Mouse (Mus musculus): ENCODE measurements at regions not wholly inside any gene's neighbourhood (a gene's known extent, or its start where the extent isn't known, plus 50 kb on each side); places are given as distances from the start of the nearest gene placed in this dataset.

GRCm38 (mm10) chr7:136283770-136284169, 567.6 kb upstream of the Mki67 start:
- H3K27ac ChIP-seq, result no peak overlapping the region
- H3K9me3 ChIP-seq (replicated peaks), result no peaks in the 10 kb centered on the region
- no peaks in the 10 kb centered on the region for H3K36me3 ChIP-seq
- peaks cover 4% of the 10 kb centered on the region; the same call in 1 of the 2 replicates for H3K27me3 ChIP-seq
- H3K9ac ChIP-seq, result no peak overlapping the region
- no peak overlapping the region for H3K4me3 ChIP-seq
- ATAC-seq (replicated peaks; ENCODE audit: insufficient number of reproducible peaks, insufficient read depth, low FRiP score, low read depth), result no peak
- no peak overlapping the region for H3K4me2 ChIP-seq
- no peaks in the 10 kb centered on the region for H3K4me1 ChIP-seq (replicated peaks)
- 84% methylated on average over 6 of the region's 6 CpGs for WGBS

GRCm38 (mm10) chr7:136285606-136286005, 569.4 kb upstream of the Mki67 start:
- Histone ChIP-seq H3K36me3 (no peaks in the 10 kb centered on the region), H3K9me3 (replicated peaks) (no peaks in the 10 kb centered on the region), H3K4me1 (replicated peaks) (no peaks in the 10 kb centered on the region), H3K27ac (no peak overlapping the region), H3K4me2 (no peak overlapping the region), H3K27me3 (no peaks in the 10 kb centered on the region), H3K9ac (no peak overlapping the region), H3K4me3 (no peak overlapping the region)
- WGBS, result 96% methylated on average over 1 of the region's 1 CpGs
- ATAC-seq (replicated peaks; ENCODE audit: insufficient number of reproducible peaks, insufficient read depth, low FRiP score, low read depth), result no peak

GRCm38 (mm10) chr7:136293536-136294145, 577.5 kb upstream of the Mki67 start:
- no peak for ATAC-seq (replicated peaks; ENCODE audit: insufficient number of reproducible peaks, insufficient read depth, low FRiP score, low read depth)
- no peak overlapping the region for H3K4me2 ChIP-seq
- WGBS, result 48% methylated on average over 6 of the region's 6 CpGs
- H3K27me3 ChIP-seq, result no peaks in the 10 kb centered on the region
- H3K27ac ChIP-seq, result no peak overlapping the region
- no peaks in the 10 kb centered on the region for H3K36me3 ChIP-seq
- no peak overlapping the region for H3K9ac ChIP-seq
- no peaks in the 10 kb centered on the region for H3K9me3 ChIP-seq (replicated peaks)
- 0 out of 2 replicates have a peak, but pooled peaks cover 3% of the 10 kb centered on the region for H3K4me1 ChIP-seq (replicated peaks)
- no peak overlapping the region for H3K4me3 ChIP-seq

- Histone ChIP-seq H3K27me3 (no peaks in the 10 kb centered on the region), H3K9me3 (replicated peaks) (no peaks in the 10 kb centered on the region), H3K4me1 (replicated peaks) (0 out of 2 replicates have a peak, but pooled peaks cover 3% of the 10 kb centered on the region), H3K36me3 (no peaks in the 10 kb centered on the region), H3K4me3 (no peak overlapping the region), H3K27ac (no peak overlapping the region), H3K9ac (no peak overlapping the region), H3K4me2 (no peak overlapping the region)
- 43% methylated on average over 4 of the region's 4 CpGs for WGBS
- no peak for ATAC-seq (replicated peaks; ENCODE audit: insufficient number of reproducible peaks, insufficient read depth, low FRiP score, low read depth)
These were observed 578.3 kb upstream of the Mki67 start for GRCm38 (mm10) chr7:136294445-136294844.

GRCm38 (mm10) chr7:136297901-136298513, 581.8 kb upstream of the Mki67 start:
- 62% methylated on average over 2 of the region's 2 CpGs for WGBS
- H3K9ac ChIP-seq, result no peak overlapping the region
- no peaks in the 10 kb centered on the region for H3K36me3 ChIP-seq
- no peak for ATAC-seq (replicated peaks; ENCODE audit: insufficient number of reproducible peaks, insufficient read depth, low FRiP score, low read depth)
- no peak overlapping the region for H3K4me3 ChIP-seq
- no peaks in the 10 kb centered on the region for H3K9me3 ChIP-seq (replicated peaks)
- no peak overlapping the region for H3K27ac ChIP-seq
- H3K4me1 ChIP-seq (replicated peaks), result 0 out of 2 replicates have a peak, but pooled peaks cover 3% of the 10 kb centered on the region
- no peak overlapping the region for H3K4me2 ChIP-seq
- H3K27me3 ChIP-seq, result no peaks in the 10 kb centered on the region

- WGBS, result 64% methylated on average over 4 of the region's 4 CpGs
- ATAC-seq (replicated peaks; ENCODE audit: insufficient number of reproducible peaks, insufficient read depth, low FRiP score, low read depth), result no peak
- H3K36me3 ChIP-seq, result no peaks in the 10 kb centered on the region
- H3K9ac ChIP-seq, result no peak overlapping the region
- H3K4me1 ChIP-seq (replicated peaks), result no peaks in the 10 kb centered on the region
- no peaks in the 10 kb centered on the region for H3K27me3 ChIP-seq
- H3K9me3 ChIP-seq (replicated peaks), result no peaks in the 10 kb centered on the region
- no peak overlapping the region for H3K27ac ChIP-seq
- H3K4me2 ChIP-seq, result no peak overlapping the region
- H3K4me3 ChIP-seq, result no peak overlapping the region
These were observed 588.3 kb upstream of the Mgmt start for GRCm38 (mm10) chr7:136306137-136306536.

- Histone ChIP-seq H3K27ac (no peak overlapping the region), H3K27me3 (no peaks in the 10 kb centered on the region), H3K4me1 (replicated peaks) (no peaks in the 10 kb centered on the region), H3K36me3 (no peaks in the 10 kb centered on the region), H3K9me3 (replicated peaks) (no peaks in the 10 kb centered on the region), H3K4me3 (no peak overlapping the region), H3K4me2 (no peak overlapping the region), H3K9ac (no peak overlapping the region)
- ATAC-seq (replicated peaks; ENCODE audit: insufficient number of reproducible peaks, insufficient read depth, low FRiP score, low read depth), result no peak
These were observed 585.6 kb upstream of the Mgmt start for GRCm38 (mm10) chr7:136308765-136309164.

- no peak overlapping the region for H3K27ac ChIP-seq
- no peaks in the 10 kb centered on the region for H3K4me1 ChIP-seq (replicated peaks)
- no peak overlapping the region for H3K4me3 ChIP-seq
- no peaks in the 10 kb centered on the region for H3K36me3 ChIP-seq
- no peak for ATAC-seq (replicated peaks; ENCODE audit: insufficient number of reproducible peaks, insufficient read depth, low FRiP score, low read depth)
- H3K9ac ChIP-seq, result no peak overlapping the region
- WGBS, result 56% methylated on average over 4 of the region's 4 CpGs
- no peaks in the 10 kb centered on the region for H3K27me3 ChIP-seq
- no peaks in the 10 kb centered on the region for H3K9me3 ChIP-seq (replicated peaks)
- no peak overlapping the region for H3K4me2 ChIP-seq
These were observed 567.1 kb upstream of the Mgmt start for GRCm38 (mm10) chr7:136327281-136327680.

GRCm38 (mm10) chr7:136330431-136330830, 564.0 kb upstream of the Mgmt start:
- no peak for ATAC-seq (replicated peaks; ENCODE audit: insufficient number of reproducible peaks, insufficient read depth, low FRiP score, low read depth)
- no peaks in the 10 kb centered on the region for H3K36me3 ChIP-seq
- H3K4me3 ChIP-seq, result no peak overlapping the region
- no peaks in the 10 kb centered on the region for H3K27me3 ChIP-seq
- H3K4me1 ChIP-seq (replicated peaks), result no peaks in the 10 kb centered on the region
- H3K9ac ChIP-seq, result no peak overlapping the region
- no peak overlapping the region for H3K27ac ChIP-seq
- 94% methylated on average over 1 of the region's 1 CpGs for WGBS
- H3K9me3 ChIP-seq (replicated peaks), result no peaks in the 10 kb centered on the region
- H3K4me2 ChIP-seq, result no peak overlapping the region

- no peak for ATAC-seq (replicated peaks; ENCODE audit: insufficient number of reproducible peaks, insufficient read depth, low FRiP score, low read depth)
- no peak overlapping the region for H3K27ac ChIP-seq
- H3K9ac ChIP-seq, result no peak overlapping the region
- 62% methylated on average over 4 of the region's 4 CpGs for WGBS
- H3K36me3 ChIP-seq, result no peaks in the 10 kb centered on the region
- H3K4me2 ChIP-seq, result no peak overlapping the region
- H3K27me3 ChIP-seq, result no peaks in the 10 kb centered on the region
- H3K9me3 ChIP-seq (replicated peaks), result no peaks in the 10 kb centered on the region
- no peaks in the 10 kb centered on the region for H3K4me1 ChIP-seq (replicated peaks)
- H3K4me3 ChIP-seq, result no peak overlapping the region
These were observed 561.6 kb upstream of the Mgmt start for GRCm38 (mm10) chr7:136332805-136333204.

GRCm38 (mm10) chr7:136341599-136342210, 552.7 kb upstream of the Mgmt start:
- no peak overlapping the region for H3K9ac ChIP-seq
- no peak overlapping the region for H3K4me3 ChIP-seq

More at GRCm38 (mm10) chr7:136341599-136342210, 552.7 kb upstream of the Mgmt start:
- H3K27ac ChIP-seq, result no peak overlapping the region
- H3K27me3 ChIP-seq, result no peaks in the 10 kb centered on the region
- no peak overlapping the region for H3K4me2 ChIP-seq
- no peaks in the 10 kb centered on the region for H3K9me3 ChIP-seq (replicated peaks)
- ATAC-seq (replicated peaks; ENCODE audit: insufficient number of reproducible peaks, insufficient read depth, low FRiP score, low read depth), result no peak
- 81% methylated on average over 16 of the region's 16 CpGs for WGBS
- no peaks in the 10 kb centered on the region for H3K36me3 ChIP-seq
- H3K4me1 ChIP-seq (replicated peaks), result peaks cover 22% of the 10 kb centered on the region; the same call in 1 of the 2 replicates

Data from heart, embryonic 15.5 days (tissue).